Mouse (Mus musculus) ES-E14 (cell line): Measurements from ENCODE around the gene Igfbp3. TPM values are rescaled to one million over a fixed set of nuclear protein-coding genes. Genes with fewer than 3 reads are reported as not detected.

Source experiments
- DNase-seq: peaks from one replicate; pipeline ENCODE4 v3.0.0-alpha.2; 2013; ENCODE audit warnings: low read depth, low spot score
- H3K27ac ChIP-seq: 2 replicates; pipeline ENCODE4 v1.5.1; 2012; ENCODE audit warnings: low read depth, mild to moderate bottlenecking, low read length, moderate library complexity, mixed read lengths; ENCODE audit not compliant: poor library complexity, insufficient read depth, severe bottlenecking
- H3K36me3 ChIP-seq: 2 replicates; pipeline ENCODE4 v1.6.1; 2012; ENCODE audit warnings: mild to moderate bottlenecking, low read length, moderate library complexity, mixed read lengths; ENCODE audit not compliant: control insufficient read depth, poor library complexity, insufficient read depth, severe bottlenecking
- H3K4me1 ChIP-seq, 2 experiments: fragments of 150-350 bp in 1 of 2; sonication (generic) in 1 of 2; 2 replicates each; pipeline ENCODE4 v1.6.1; 2012; ENCODE audit warnings: low read length in 2 of 2, mild to moderate bottlenecking in 1 of 2, mixed read lengths in 1 of 2; ENCODE audit not compliant: control insufficient read depth in 2 of 2, insufficient read depth in 2 of 2, poor library complexity in 1 of 2
- H3K4me3 ChIP-seq, 2 experiments: fragments of 150-350 bp in 1 of 2; sonication (generic) in 1 of 2; 2 replicates each; pipeline ENCODE4 v1.5.1; 2012; ENCODE audit warnings: low read length in 2 of 2, low read depth in 1 of 2, mild to moderate bottlenecking in 1 of 2, mixed read lengths in 1 of 2; ENCODE audit not compliant: insufficient read depth in 1 of 2, poor library complexity in 1 of 2, severe bottlenecking in 1 of 2
- H3K9ac ChIP-seq: 2 replicates; pipeline ENCODE4 v1.6.1; 2012; ENCODE audit warnings: low read depth, mild to moderate bottlenecking, low read length, mixed read lengths; ENCODE audit not compliant: poor library complexity, insufficient read depth, severe bottlenecking
- H3K9me3 ChIP-seq: fragments of 150-350 bp; sonication (generic); 2 replicates; pipeline ENCODE4 v1.6.1; 2012; ENCODE audit warnings: low read depth, mild to moderate bottlenecking, low read length; ENCODE audit not compliant: control insufficient read depth, insufficient read depth
- CHD2 ChIP-seq: IDR thresholded peaks from 2 replicates; pipeline ENCODE4 v1.6.1; 2014; ENCODE audit warnings: mild to moderate bottlenecking, low read depth, low read length, inconsistent platforms
- HCFC1 ChIP-seq: IDR thresholded peaks from 2 replicates; pipeline ENCODE4 v1.6.1; 2012; ENCODE audit warnings: low read length, inconsistent platforms, borderline replicate concordance; ENCODE audit not compliant: insufficient read depth
- MAFK ChIP-seq: IDR thresholded peaks from 2 replicates; pipeline ENCODE4 v1.6.1; 2014; ENCODE audit warnings: mild to moderate bottlenecking, low read depth, low read length, inconsistent platforms; ENCODE audit not compliant: insufficient read depth
- ZC3H11A ChIP-seq: IDR thresholded peaks from 2 replicates; pipeline ENCODE4 v1.6.1; 2012; ENCODE audit warnings: low read depth, mild to moderate bottlenecking, inconsistent platforms, low read length, borderline replicate concordance
- ZNF384 ChIP-seq: IDR thresholded peaks from 2 replicates; pipeline ENCODE4 v1.6.1; 2012; ENCODE audit warnings: low read depth, low read length, inconsistent platforms
- in situ Hi-C, 2 experiments: fragments of 600-800 bp; cut with MboI; formaldehyde crosslinking; loops; one replicate each; pipeline ENCODE4 v1.15.1; 2025; ENCODE audit warnings: low sequenced_read_pairs in 2 of 2, inconsistent platforms in 1 of 2; ENCODE audit not compliant: unreplicated experiment in 2 of 2
- total RNA-seq: library from RNA; depleted of rRNA; stranded (reverse); fragments of 300-350 nt; gene quantifications from 2 replicates; pipeline ENCODE4 v1.2.3, GENCODE M21; 2012

Gene Igfbp3
- total RNA-seq, 1 experiment = 53.5 TPM

- Histone ChIP-seq H3K27ac (no peak overlapping the region), H3K36me3 (no peaks in the 10 kb centered on the region), H3K4me1 (no peaks in the 10 kb centered on the region), H3K9ac (no peak overlapping the region), H3K4me3 (no peak overlapping the region), H3K9me3 (peaks cover 2% of the 10 kb centered on the region; the same call in 1 of the 2 replicates)
- TF ChIP-seq ZNF384 (no peak), MAFK (no peak), HCFC1 (no peak), ZC3H11A (no peak), CHD2 (no peak)
- in situ Hi-C loops = no loop called here
- no peak for DNase-seq
These were observed 25.5 kb upstream of the Igfbp3 start for GRCm38 (mm10) chr11:7239041-7239740.

GRCm38 (mm10) chr11:7238546-7238945 lies 24.8 kb upstream of the Igfbp3 start:
- in situ Hi-C loops = no loop called here
- Histone ChIP-seq H3K9ac (no peak overlapping the region), H3K4me3 (no peak overlapping the region), H3K36me3 (no peaks in the 10 kb centered on the region), H3K9me3 (peaks cover under 1% of the 10 kb centered on the region; the same call in 1 of the 2 replicates), H3K4me1 (no peaks in the 10 kb centered on the region), H3K27ac (no peak overlapping the region)
- TF ChIP-seq ZC3H11A (no peak), MAFK (no peak), CHD2 (no peak), HCFC1 (no peak), ZNF384 (no peak)
- no peak for DNase-seq

- H3K4me3 ChIP-seq = no peak overlapping the region
- no peaks in the 10 kb centered on the region for H3K36me3 ChIP-seq
- no peak for DNase-seq
- H3K9ac ChIP-seq = no peak overlapping the region
- H3K4me1 ChIP-seq = no peaks in the 10 kb centered on the region
- no peak for TF ChIP-seq CHD2
- TF ChIP-seq ZC3H11A = no peak
- TF ChIP-seq HCFC1 = no peak
- no peak overlapping the region for H3K27ac ChIP-seq
- H3K9me3 ChIP-seq = no peaks in the 10 kb centered on the region
- in situ Hi-C loops = no loop called here
These were observed 24.0 kb upstream of the Igfbp3 start for GRCm38 (mm10) chr11:7237712-7238111.

- Histone ChIP-seq H3K9me3 (no peaks in the 10 kb centered on the region), H3K9ac (no peak overlapping the region), H3K36me3 (no peaks in the 10 kb centered on the region), H3K4me1 (no peaks in the 10 kb centered on the region), H3K27ac (no peak overlapping the region), H3K4me3 (no peak overlapping the region)
- in situ Hi-C loops = no loop called here
- DNase-seq = no peak
- no peak for TF ChIP-seq MAFK
- TF ChIP-seq ZC3H11A = no peak
- TF ChIP-seq ZNF384 = no peak
- TF ChIP-seq HCFC1 = no peak
- TF ChIP-seq CHD2 = no peak
These were observed 23.0 kb upstream of the Igfbp3 start for GRCm38 (mm10) chr11:7236751-7237150.
